Mouse (Mus musculus) liver, embryonic 15.5 days (tissue): Measurements from ENCODE around the gene Mgat4a. TPM values are rescaled to one million over a fixed set of nuclear protein-coding genes. Genes with fewer than 3 reads are reported as not detected.

ENCODE experiments used
- ATAC-seq: fragments of 200-750 bp; cut with Nextera tagmentation; 2 replicates; pipeline ENCODE4 v1.8.0; 2017; ENCODE audit warnings: moderate number of reproducible peaks, mild to moderate bottlenecking, moderate library complexity; ENCODE audit not compliant: insufficient read depth
- H3K27ac ChIP-seq: fragments of 300-500 bp; sonication (generic); replicated peaks from 2 replicates; pipeline ENCODE4 v1.5.1; 2015; ENCODE audit warnings: mild to moderate bottlenecking, inconsistent platforms
- H3K27me3 ChIP-seq: fragments of 300-500 bp; sonication (generic); 2 replicates; pipeline ENCODE4 v1.6.1; 2015; ENCODE audit warnings: mild to moderate bottlenecking, inconsistent platforms
- H3K36me3 ChIP-seq: fragments of 300-500 bp; sonication (generic); replicated peaks from 2 replicates; pipeline ENCODE4 v1.6.1; 2015; ENCODE audit warnings: moderate library complexity, mild to moderate bottlenecking, inconsistent platforms
- H3K4me1 ChIP-seq: fragments of 300-500 bp; sonication (generic); replicated peaks from 2 replicates; pipeline ENCODE4 v1.6.1; 2015; ENCODE audit warnings: inconsistent platforms
- H3K4me2 ChIP-seq: fragments of 300-500 bp; sonication (generic); 2 replicates; pipeline ENCODE4 v1.6.1; 2015; ENCODE audit warnings: moderate library complexity, mild to moderate bottlenecking, inconsistent platforms
- H3K4me3 ChIP-seq: fragments of 300-500 bp; sonication (generic); replicated peaks from 2 replicates; pipeline ENCODE4 v1.5.1; 2015; ENCODE audit warnings: mild to moderate bottlenecking, inconsistent platforms
- H3K9ac ChIP-seq: fragments of 300-500 bp; sonication (generic); 2 replicates; pipeline ENCODE4 v1.6.1; 2015; ENCODE audit warnings: moderate library complexity, mild to moderate bottlenecking, inconsistent platforms
- H3K9me3 ChIP-seq: fragments of 300-500 bp; sonication (generic); replicated peaks from 2 replicates; pipeline ENCODE4 v1.6.1; 2016; ENCODE audit warnings: inconsistent platforms
- WGBS: fragments of 180-500 bp; shearing (Covaris S2); methylation state at CpG from one replicate; pipeline ENCODE4 v1.1.7; 2015; ENCODE audit warnings: mixed read lengths; ENCODE audit not compliant: insufficient replicate concordance; 5-methylcytosine and 5-hydroxymethylcytosine counted together
- polyA plus RNA-seq: library from polyadenylated mRNA; unstranded; fragments of >200 nt; fragmentation: Nextera tagmentation; extraction: Ambion mirVana; gene quantifications from 2 replicates; pipeline ENCODE4 v1.2.1, GENCODE M21; 2015

Gene Mgat4a
- polyA plus RNA-seq, 1 experiment from 2014 or later: 1.2 TPM

GRCm38 (mm10) chr1:37427144-37427875 lies 113.5 kb downstream of the Mgat4a start:
- H3K9ac ChIP-seq: no peak overlapping the region
- no peaks in the 10 kb centered on the region for H3K9me3 ChIP-seq
- no peaks in the 10 kb centered on the region for H3K27me3 ChIP-seq
- H3K27ac ChIP-seq: no peak overlapping the region; the same call in 1 of the 2 replicates
- peaks cover 38% of the 10 kb centered on the region for H3K36me3 ChIP-seq
- ATAC-seq: no peak
- H3K4me3 ChIP-seq: no peak overlapping the region
- peaks cover 36% of the 10 kb centered on the region for H3K4me1 ChIP-seq
- WGBS: 86% methylated on average over 8 of the region's 8 CpGs
- no peak overlapping the region for H3K4me2 ChIP-seq

GRCm38 (mm10) chr1:37419420-37419819 lies 121.4 kb downstream of the Mgat4a start:
- H3K27ac ChIP-seq: no peak overlapping the region
- no peak overlapping the region for H3K9ac ChIP-seq
- no peaks in the 10 kb centered on the region for H3K27me3 ChIP-seq
- no peaks in the 10 kb centered on the region for H3K9me3 ChIP-seq
- no peak overlapping the region for H3K4me3 ChIP-seq
- WGBS: 65% methylated on average over 1 of the region's 1 CpGs
- peak; percentile 62 for ATAC-seq
- no peak overlapping the region for H3K4me2 ChIP-seq
- H3K4me1 ChIP-seq: 0 out of 2 replicates have a peak, but pooled peaks cover 4% of the 10 kb centered on the region
- H3K36me3 ChIP-seq: peaks cover 32% of the 10 kb centered on the region

GRCm38 (mm10) chr1:37415394-37415793 lies 125.4 kb downstream of the Mgat4a start:
- WGBS: 47% methylated on average over 1 of the region's 1 CpGs
- H3K4me1 ChIP-seq: no peaks in the 10 kb centered on the region

GRCm38 (mm10) chr1:37409647-37410046 lies 131.2 kb downstream of the Mgat4a start:
- no peaks in the 10 kb centered on the region for H3K4me1 ChIP-seq
- H3K9me3 ChIP-seq: no peaks in the 10 kb centered on the region
- H3K4me2 ChIP-seq: no peak overlapping the region
- H3K4me3 ChIP-seq: no peak overlapping the region
- no peak overlapping the region for H3K27ac ChIP-seq
- no peak for ATAC-seq
- H3K36me3 ChIP-seq: no peaks in the 10 kb centered on the region
- no peak overlapping the region for H3K9ac ChIP-seq
- no peaks in the 10 kb centered on the region for H3K27me3 ChIP-seq

More at GRCm38 (mm10) chr1:37415394-37415793, 125.4 kb downstream of the Mgat4a start:
- H3K36me3 ChIP-seq: peaks cover 19% of the 10 kb centered on the region
- H3K27ac ChIP-seq: no peak overlapping the region
- no peak for ATAC-seq
- H3K9ac ChIP-seq: no peak overlapping the region
- no peak overlapping the region for H3K4me3 ChIP-seq
- no peaks in the 10 kb centered on the region for H3K9me3 ChIP-seq
- H3K27me3 ChIP-seq: no peaks in the 10 kb centered on the region
- H3K4me2 ChIP-seq: no peak overlapping the region

- Histone ChIP-seq H3K9me3 (no peaks in the 10 kb centered on the region), H3K9ac (no peak overlapping the region), H3K4me2 (no peak overlapping the region), H3K36me3 (no peaks in the 10 kb centered on the region), H3K4me1 (no peaks in the 10 kb centered on the region), H3K4me3 (no peak overlapping the region), H3K27ac (no peak overlapping the region), H3K27me3 (no peaks in the 10 kb centered on the region)
- 53% methylated on average over 3 of the region's 3 CpGs for WGBS
- no peak for ATAC-seq
Measured at GRCm38 (mm10) chr1:37408678-37409077, 132.1 kb downstream of the Mgat4a start.

- Histone ChIP-seq H3K9me3 (no peaks in the 10 kb centered on the region), H3K9ac (no peak overlapping the region), H3K27ac (no peak overlapping the region), H3K27me3 (no peaks in the 10 kb centered on the region), H3K36me3 (no peaks in the 10 kb centered on the region), H3K4me2 (no peak overlapping the region), H3K4me1 (no peaks in the 10 kb centered on the region), H3K4me3 (no peak overlapping the region)
- no peak for ATAC-seq
- WGBS: 64% methylated on average over 8 of the region's 8 CpGs
Measured at GRCm38 (mm10) chr1:37408059-37408458, 132.8 kb downstream of the Mgat4a start.

- H3K9ac ChIP-seq: no peak overlapping the region
- no peak overlapping the region for H3K4me2 ChIP-seq
- H3K4me3 ChIP-seq: no peak overlapping the region
- no peaks in the 10 kb centered on the region for H3K27me3 ChIP-seq
- no peak overlapping the region for H3K27ac ChIP-seq
- no peaks in the 10 kb centered on the region for H3K4me1 ChIP-seq
- 63% methylated on average over 8 of the region's 8 CpGs for WGBS
- ATAC-seq: no peak
- H3K36me3 ChIP-seq: no peaks in the 10 kb centered on the region
- no peaks in the 10 kb centered on the region for H3K9me3 ChIP-seq
Measured at GRCm38 (mm10) chr1:37407228-37407627, 133.6 kb downstream of the Mgat4a start.

- H3K27me3 ChIP-seq: no peaks in the 10 kb centered on the region
Measured at GRCm38 (mm10) chr1:37405137-37405536, 135.7 kb downstream of the Mgat4a start.

GRCm38 (mm10) chr1:37401687-37402086 lies 139.1 kb downstream of the Mgat4a start:
- H3K9ac ChIP-seq: no peak overlapping the region
- H3K4me3 ChIP-seq: no peak overlapping the region
- WGBS: 51% methylated on average over 4 of the region's 4 CpGs
- no peaks in the 10 kb centered on the region for H3K4me1 ChIP-seq
- H3K4me2 ChIP-seq: no peak overlapping the region
- no peak for ATAC-seq
- 0 out of 2 replicates have a peak, but pooled peaks cover under 1% of the 10 kb centered on the region for H3K36me3 ChIP-seq
- H3K27me3 ChIP-seq: no peaks in the 10 kb centered on the region
- H3K27ac ChIP-seq: no peak overlapping the region
- no peaks in the 10 kb centered on the region for H3K9me3 ChIP-seq

More at GRCm38 (mm10) chr1:37405137-37405536, 135.7 kb downstream of the Mgat4a start:
- H3K9me3 ChIP-seq: no peaks in the 10 kb centered on the region
- H3K4me1 ChIP-seq: no peaks in the 10 kb centered on the region
- no peak overlapping the region for H3K4me3 ChIP-seq
- no peaks in the 10 kb centered on the region for H3K36me3 ChIP-seq
- no peak overlapping the region for H3K4me2 ChIP-seq
- no peak for ATAC-seq
- H3K9ac ChIP-seq: no peak overlapping the region
- WGBS: 55% methylated on average over 2 of the region's 2 CpGs
- no peak overlapping the region for H3K27ac ChIP-seq

- ATAC-seq: no peak
- Histone ChIP-seq H3K27ac (no peak overlapping the region), H3K4me1 (no peaks in the 10 kb centered on the region), H3K9ac (no peak overlapping the region), H3K27me3 (no peaks in the 10 kb centered on the region), H3K36me3 (0 out of 2 replicates have a peak, but pooled peaks cover 4% of the 10 kb centered on the region), H3K4me3 (no peak overlapping the region), H3K4me2 (no peak overlapping the region), H3K9me3 (no peaks in the 10 kb centered on the region)
- WGBS: 71% methylated on average over 8 of the region's 8 CpGs
Measured at GRCm38 (mm10) chr1:37399734-37400133, 141.1 kb downstream of the Mgat4a start.

GRCm38 (mm10) chr1:37398961-37399360 lies 141.9 kb downstream of the Mgat4a start:
- Histone ChIP-seq H3K9me3 (no peaks in the 10 kb centered on the region), H3K27ac (no peak overlapping the region), H3K4me1 (no peaks in the 10 kb centered on the region), H3K27me3 (no peaks in the 10 kb centered on the region), H3K36me3 (0 out of 2 replicates have a peak, but pooled peaks cover 4% of the 10 kb centered on the region), H3K9ac (no peak overlapping the region), H3K4me3 (no peak overlapping the region), H3K4me2 (no peak overlapping the region)
- 70% methylated on average over 3 of the region's 3 CpGs for WGBS
- no peak for ATAC-seq

- no peak overlapping the region for H3K4me3 ChIP-seq
- no peak for ATAC-seq
- no peaks in the 10 kb centered on the region for H3K9me3 ChIP-seq
- no peak overlapping the region for H3K9ac ChIP-seq
- H3K27me3 ChIP-seq: no peaks in the 10 kb centered on the region
- 0 out of 2 replicates have a peak, but pooled peaks cover 4% of the 10 kb centered on the region for H3K36me3 ChIP-seq
- H3K27ac ChIP-seq: no peak overlapping the region
- no peaks in the 10 kb centered on the region for H3K4me1 ChIP-seq
- 45% methylated on average over 1 of the region's 1 CpGs for WGBS
- no peak overlapping the region for H3K4me2 ChIP-seq
Measured at GRCm38 (mm10) chr1:37396481-37396880, 144.3 kb downstream of the Mgat4a start.
